Mouse (Mus musculus): ENCODE measurements around the gene Padi3. TPM values are rescaled to one million over a fixed set of nuclear protein-coding genes. Genes with fewer than 3 reads are reported as not detected.
A peak's percentile ranks its signal among the peaks of the same experiment; 100 is the strongest.

Gene Padi3
- total and polyA plus RNA-seq, 3 experiments, result 73.1 to 106 TPM; not detected in 1

DNA sequence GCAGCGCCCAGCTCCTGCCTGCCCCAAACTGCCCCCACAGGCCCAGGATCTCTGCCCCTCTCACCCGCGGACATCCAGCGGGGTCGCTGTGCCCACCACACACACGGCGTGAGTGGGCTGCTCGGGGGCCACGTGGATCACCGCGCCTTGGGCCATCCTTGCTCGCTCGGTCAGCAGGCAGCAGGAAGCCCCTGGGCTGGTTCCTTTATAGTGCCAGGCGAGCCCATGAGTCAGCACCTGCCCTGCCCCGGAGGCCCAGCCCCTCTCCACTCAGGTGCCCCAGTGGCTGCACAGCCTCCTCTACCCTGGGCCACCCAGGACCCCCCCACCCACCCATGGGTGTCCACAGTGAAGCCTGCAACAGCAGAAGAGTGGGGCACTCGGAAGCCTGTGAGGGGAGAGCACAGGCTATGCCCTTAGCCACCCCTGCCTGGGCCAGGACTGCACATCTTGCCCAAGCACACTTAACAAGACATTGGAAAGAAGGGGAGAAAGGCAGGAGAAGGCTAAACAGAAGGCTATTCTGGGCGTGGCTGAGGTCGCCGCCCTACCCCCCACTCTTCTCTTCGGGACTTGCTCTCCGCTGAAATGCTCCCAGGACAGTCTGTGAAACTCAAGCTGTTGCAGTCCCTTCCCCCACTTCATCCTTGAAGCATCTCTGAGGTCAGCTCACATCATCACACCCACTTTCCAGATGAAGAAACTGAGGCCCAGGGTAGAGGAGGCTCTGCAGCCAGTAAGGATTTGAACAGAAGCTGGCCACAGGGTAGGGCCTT is 36.2 kb downstream of the Padi3 start, which contains the start of gene Padi4:
Padi4 (minus strand) TSS at position 212 of the 776 bp plus-strand sequence.
- H3K4me3 ChIP-seq (ENCODE audit: control insufficient read depth in 1 of 2, insufficient read depth in 1 of 2, low read depth in 2 of 2, low read length in 2 of 2), result no peak within 1 kb of the TSS
- no peak for DNase-seq (ENCODE audit: low read depth, low spot score)
- no peak within 1 kb of the TSS for H3K27ac ChIP-seq (ENCODE audit: control insufficient read depth, low read depth, low read length)
- H3K4me1 ChIP-seq (ENCODE audit: control insufficient read depth in 1 of 2, insufficient read depth in 2 of 2, low read length in 2 of 2), result peaks cover 0 to 4% of the 10 kb centered on the region in 2 experiments; a peak in 1 of 4 replicates
- H3K27me3 ChIP-seq (ENCODE audit: control insufficient read depth in 1 of 2, insufficient read depth in 2 of 2, low read length in 2 of 2), result no peaks in the 10 kb centered on the region
- H3K9me3 ChIP-seq (replicated peaks; ENCODE audit: insufficient read depth, low read length), result no peaks in the 10 kb centered on the region
- no peaks in the 10 kb centered on the region for H3K36me3 ChIP-seq (ENCODE audit: control insufficient read depth in 1 of 2, insufficient read depth in 2 of 2, low read length in 2 of 2)
- H3K79me2 ChIP-seq (ENCODE audit: control insufficient read depth, insufficient read depth, low read length, poor library complexity), result no peaks in the 10 kb centered on the region
- no peak for TF ChIP-seq ELF1 (IDR thresholded peaks at IDR 0.05; ENCODE audit: low read depth, low read length)
- TF ChIP-seq ZKSCAN1 (IDR thresholded peaks at IDR 0.05; ENCODE audit: low read depth, low read length), result no peak
- no peak within 1 kb of the TSS for H3K9ac ChIP-seq (ENCODE audit: control insufficient read depth, low read depth, low read length, poor library complexity, severe bottlenecking)

DNA sequence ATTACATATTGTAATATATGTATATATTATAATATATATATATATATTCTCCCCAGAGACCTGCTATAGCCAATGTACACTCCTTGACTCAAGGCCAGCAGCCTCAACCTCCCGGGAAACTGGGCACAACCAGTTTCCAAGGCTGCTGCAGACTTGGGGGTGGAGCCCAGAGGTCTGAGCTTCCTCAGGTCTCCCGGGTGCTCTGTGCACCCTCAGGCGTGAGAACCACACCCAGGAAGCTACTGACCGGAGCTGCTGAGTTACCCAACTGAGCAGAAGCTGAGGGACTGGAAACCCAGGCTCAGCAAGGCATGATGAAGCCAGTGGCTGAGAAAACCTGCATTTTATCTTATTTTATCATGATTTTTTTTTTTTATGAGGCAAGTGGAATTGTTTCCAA is 39.4 kb downstream of the Padi3 start:
- Histone ChIP-seq H3K27me3 (ENCODE audit: control insufficient read depth in 1 of 2, insufficient read depth in 2 of 2, low read length in 2 of 2) (no peaks in the 10 kb centered on the region), H3K9ac (ENCODE audit: control insufficient read depth, low read depth, low read length, poor library complexity, severe bottlenecking) (no peak overlapping the region), H3K79me2 (ENCODE audit: control insufficient read depth, insufficient read depth, low read length, poor library complexity) (no peaks in the 10 kb centered on the region), H3K36me3 (ENCODE audit: control insufficient read depth in 1 of 2, insufficient read depth in 2 of 2, low read length in 2 of 2) (no peaks in the 10 kb centered on the region), H3K27ac (ENCODE audit: control insufficient read depth, low read depth, low read length) (no peak overlapping the region), H3K9me3 (replicated peaks; ENCODE audit: insufficient read depth, low read length) (no peaks in the 10 kb centered on the region), H3K4me3 (ENCODE audit: control insufficient read depth in 1 of 2, insufficient read depth in 1 of 2, low read depth in 2 of 2, low read length in 2 of 2) (no peak overlapping the region), H3K4me1 (ENCODE audit: control insufficient read depth in 1 of 2, insufficient read depth in 2 of 2, low read length in 2 of 2) (peaks cover 0 to 4% of the 10 kb centered on the region in 2 experiments; a peak in 1 of 4 replicates)
- DNase-seq (ENCODE audit: low read depth, low spot score), result no peak
- TF ChIP-seq TBP (IDR thresholded peaks at IDR 0.05; ENCODE audit: low read depth, low read length), result no peak
- TF ChIP-seq CHD1 (IDR thresholded peaks at IDR 0.05; ENCODE audit: low read depth, low read length), result no peak

DNA sequence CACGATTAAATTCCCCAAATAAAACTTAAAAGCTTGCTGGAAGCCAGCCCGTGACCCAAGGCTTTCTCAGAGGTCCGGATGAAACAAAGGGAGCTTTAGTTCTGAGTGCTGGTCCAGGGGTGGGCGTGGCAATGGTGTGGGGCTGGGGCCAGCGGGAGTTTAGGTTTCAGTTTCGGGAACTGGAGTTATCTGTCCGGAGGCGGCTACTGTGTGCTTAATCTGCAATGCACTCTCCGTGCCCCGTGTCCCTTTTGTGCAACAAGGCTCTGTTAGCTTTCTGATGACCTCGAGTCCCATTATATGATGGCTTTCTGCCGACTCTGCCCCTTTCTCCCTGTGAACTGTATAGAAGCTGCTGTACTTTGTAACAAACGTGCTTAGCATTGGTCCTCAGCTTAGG is 40.0 kb downstream of the Padi3 start:
- TF ChIP-seq NRF1 (IDR thresholded peaks at IDR 0.05; ENCODE audit: insufficient read depth, low read depth, low read length, poor library complexity, severe bottlenecking) (no peak), SMC3 (IDR thresholded peaks at IDR 0.05; ENCODE audit: low read depth, low read length) (no peak), UBTF (IDR thresholded peaks at IDR 0.05; ENCODE audit: borderline replicate concordance, insufficient read depth, low read depth, low read length) (no peak), EP300 (IDR thresholded peaks at IDR 0.05; ENCODE audit: low read depth in 1 of 2, low read length in 2 of 2) (no peak), ZNF384 (IDR thresholded peaks at IDR 0.05; ENCODE audit: low read depth, low read length) (no peak), POLR2A (IDR thresholded peaks at IDR 0.05; ENCODE audit: control insufficient read depth in 1 of 2, insufficient read depth in 1 of 2, low read depth in 1 of 2, low read length in 2 of 2, poor library complexity in 1 of 2) (no peak), USF1 (IDR thresholded peaks at IDR 0.05; ENCODE audit: low read depth, low read length) (no peak), ZC3H11A (IDR thresholded peaks at IDR 0.05; ENCODE audit: low read depth, low read length) (no peak), MYC (IDR thresholded peaks at IDR 0.05; ENCODE audit: low read depth, low read length) (no peak), MAFK (IDR thresholded peaks at IDR 0.05; ENCODE audit: borderline replicate concordance, low read depth, low read length) (no peak), RCOR1 (IDR thresholded peaks at IDR 0.05; ENCODE audit: low read depth, low read length) (no peak), BHLHE40 (IDR thresholded peaks at IDR 0.05; ENCODE audit: borderline replicate concordance, low read depth, low read length) (no peak), CHD2 (IDR thresholded peaks at IDR 0.05; ENCODE audit: low read length) (no peak), CTCF (IDR thresholded peaks at IDR 0.05 in 2 of 3, conservative IDR thresholded peaks at IDR 0.05 in 1 of 3; ENCODE audit: control insufficient read depth in 1 of 3, insufficient read depth in 1 of 3, low read depth in 2 of 3, low read length in 3 of 3, poor library complexity in 1 of 3, severe bottlenecking in 1 of 3) (no peak), MAZ (IDR thresholded peaks at IDR 0.05; ENCODE audit: low read depth, low read length) (no peak), POLR2AphosphoS5 (IDR thresholded peaks at IDR 0.05; ENCODE audit: borderline replicate concordance, low read depth, low read length) (no peak)
- Histone ChIP-seq H3K27ac (ENCODE audit: control insufficient read depth, low read depth, low read length) (no peak overlapping the region), H3K27me3 (ENCODE audit: control insufficient read depth in 1 of 2, insufficient read depth in 2 of 2, low read length in 2 of 2) (no peaks in the 10 kb centered on the region), H3K4me3 (ENCODE audit: control insufficient read depth in 1 of 2, insufficient read depth in 1 of 2, low read depth in 2 of 2, low read length in 2 of 2) (peak overlapping the region; percentile 63 to 65), H3K4me1 (ENCODE audit: control insufficient read depth in 1 of 2, insufficient read depth in 2 of 2, low read length in 2 of 2) (peaks cover 0 to 4% of the 10 kb centered on the region in 2 experiments; a peak in 1 of 4 replicates), H3K79me2 (ENCODE audit: control insufficient read depth, insufficient read depth, low read length, poor library complexity) (no peaks in the 10 kb centered on the region), H3K36me3 (ENCODE audit: control insufficient read depth in 1 of 2, insufficient read depth in 2 of 2, low read length in 2 of 2) (no peaks in the 10 kb centered on the region), H3K9me3 (replicated peaks; ENCODE audit: insufficient read depth, low read length) (no peaks in the 10 kb centered on the region), H3K9ac (ENCODE audit: control insufficient read depth, low read depth, low read length, poor library complexity, severe bottlenecking) (peak overlapping the region; percentile 41; the same call in 1 of the 2 replicates)
- DNase-seq (ENCODE audit: low read depth, low spot score), result peak; percentile 24

All from MEL (cell line).